Mouse (Mus musculus) limb, embryonic 10.5 days (tissue): ENCODE measurements around the gene Myrf. TPM values are rescaled to one million over a fixed set of nuclear protein-coding genes. Genes with fewer than 3 reads are reported as not detected.
"Not testable (repeated sequence)": the region's sequence is repeated elsewhere in the genome, so short reads cannot be mapped to it uniquely, and the experiment has no call there.

ENCODE experiments used
- DNase-seq: peaks from one replicate; pipeline ENCODE4 v3.0.0-alpha.2; 2017; ENCODE audit warnings: low spot score
- H3K27ac ChIP-seq: fragments of 300-500 bp; sonication (generic); 2 replicates; pipeline ENCODE4 v1.5.1; 2016; ENCODE audit warnings: mild to moderate bottlenecking
- H3K27me3 ChIP-seq: fragments of 300-500 bp; sonication (generic); 2 replicates; pipeline ENCODE4 v1.6.1; 2016; ENCODE audit warnings: low read depth, mild to moderate bottlenecking; ENCODE audit not compliant: poor library complexity, severe bottlenecking
- H3K36me3 ChIP-seq: fragments of 300-500 bp; sonication (generic); 2 replicates; pipeline ENCODE4 v1.6.1; 2016; ENCODE audit warnings: mild to moderate bottlenecking, moderate library complexity
- H3K4me1 ChIP-seq: fragments of 300-500 bp; sonication (generic); 2 replicates; pipeline ENCODE4 v1.6.1; 2016
- H3K4me3 ChIP-seq: fragments of 300-500 bp; sonication (generic); 2 replicates; pipeline ENCODE4 v1.5.1; 2016; ENCODE audit warnings: mild to moderate bottlenecking, moderate library complexity
- H3K9me3 ChIP-seq: fragments of 300-500 bp; sonication (generic); replicated peaks from 2 replicates; pipeline ENCODE4 v1.6.1; 2016; ENCODE audit warnings: mild to moderate bottlenecking
- WGBS: fragments of 180-500 bp; shearing (Covaris S2); methylation state at CpG from one replicate; pipeline ENCODE4 v1.1.7; 2016; 5-methylcytosine and 5-hydroxymethylcytosine counted together
- microRNA-seq: library from miRNA; unstranded; fragments of <30 nt; microRNA quantifications from one replicate; pipeline ENCODE4, GENCODE M21; 2017
- polyA plus RNA-seq: library from polyadenylated mRNA; unstranded; fragments of >200 nt; fragmentation: Nextera tagmentation; extraction: Ambion mirVana; gene quantifications from 2 replicates; pipeline ENCODE4 v1.2.1, GENCODE M21; 2016

The Myrf gene
- polyA plus RNA-seq, 1 experiment from 2014 or later: 6.8 TPM

- Histone ChIP-seq H3K4me3 (no peak overlapping the region), H3K27ac (no peak overlapping the region), H3K9me3 (no peaks in the 10 kb centered on the region), H3K4me1 (no peaks in the 10 kb centered on the region), H3K27me3 (no peaks in the 10 kb centered on the region), H3K36me3 (no peaks in the 10 kb centered on the region)
- WGBS: 91% methylated on average over 1 of the region's 1 CpGs
- DNase-seq: no peak
Observed at GRCm38 (mm10) chr19:10167951-10168350, 72.6 kb downstream of the Myrf start.

DNA sequence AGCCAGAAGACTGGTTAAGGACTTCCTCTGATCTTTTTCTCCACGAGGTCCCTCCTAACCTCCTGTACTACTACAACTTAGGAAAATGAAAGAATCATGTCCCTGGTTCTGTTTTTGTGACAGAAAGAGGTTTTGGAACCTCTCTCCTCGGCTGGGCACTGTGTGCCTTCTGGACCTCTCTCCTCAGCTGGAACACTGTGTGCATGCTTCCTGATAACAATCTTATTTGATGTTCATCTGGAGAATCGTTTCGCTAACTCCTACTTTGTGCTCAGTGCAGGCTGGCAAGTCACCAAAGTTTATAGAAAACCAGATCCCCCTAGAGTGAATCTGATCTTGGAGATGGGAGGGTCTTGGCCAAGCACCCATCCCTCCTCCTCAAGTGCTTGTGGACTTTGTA, 73.4 kb downstream of the Myrf start:
- no peaks in the 10 kb centered on the region for H3K27me3 ChIP-seq
- no peaks in the 10 kb centered on the region for H3K36me3 ChIP-seq
- WGBS: 85% methylated on average over 4 of the region's 4 CpGs
- no peaks in the 10 kb centered on the region for H3K9me3 ChIP-seq
- DNase-seq: peak; percentile 6
- no peak overlapping the region for H3K4me3 ChIP-seq
- H3K27ac ChIP-seq: no peak overlapping the region
- H3K4me1 ChIP-seq: no peaks in the 10 kb centered on the region

- 80% methylated on average over 4 of the region's 4 CpGs for WGBS
- not testable (repeated sequence) for H3K9me3 ChIP-seq, H3K27ac ChIP-seq, H3K27me3 ChIP-seq, H3K36me3 ChIP-seq, H3K4me1 ChIP-seq, H3K4me3 ChIP-seq
- peak; percentile 7 for DNase-seq
Observed at GRCm38 (mm10) chr19:10165928-10166327, 74.6 kb downstream of the Myrf start.

DNA sequence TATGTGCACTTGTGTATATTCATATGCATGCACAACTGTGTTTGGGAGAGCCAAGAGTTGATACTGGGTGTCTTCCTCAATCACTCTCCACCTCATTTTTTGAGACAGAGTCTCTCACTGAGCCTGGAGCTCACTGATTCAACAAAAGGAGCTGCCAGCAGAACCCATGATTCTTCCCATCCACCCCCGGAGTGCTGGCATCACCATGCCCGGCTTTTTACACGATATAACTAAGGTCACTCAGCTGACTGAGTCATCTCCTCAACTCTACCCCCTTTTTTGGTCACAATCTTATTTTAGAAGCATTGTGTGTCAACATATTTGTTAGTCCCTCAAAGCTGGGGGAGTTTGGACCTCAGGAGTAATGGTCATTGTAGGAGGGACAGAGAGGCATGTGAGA, 76.7 kb downstream of the Myrf start:
- no peaks in the 10 kb centered on the region for H3K36me3 ChIP-seq
- H3K4me1 ChIP-seq: no peaks in the 10 kb centered on the region
- 92% methylated on average over 3 of the region's 3 CpGs for WGBS
- DNase-seq: peak; percentile 4
- no peak overlapping the region for H3K4me3 ChIP-seq
- H3K27me3 ChIP-seq: no peaks in the 10 kb centered on the region
- no peaks in the 10 kb centered on the region for H3K9me3 ChIP-seq
- H3K27ac ChIP-seq: no peak overlapping the region

Small RNA genes within 50 kb of the gene (microRNA-seq; reads per million reads assigned to microRNA genes)
- gene Mir6993: 0.88 reads per million

Other genes with a start within 250 kb of the Myrf start
- 2.3 TPM in 2 replicates for gene Best1, start 239.1 kb downstream of the Myrf start, polyA plus RNA-seq
- gene Rab3il1, start 239.1 kb downstream of the Myrf start, polyA plus RNA-seq: 39.2 and 41.5 TPM in 2 replicates
- 2.4 and 3.2 TPM in 2 replicates for gene Fads3, start 199.2 kb downstream of the Myrf start, polyA plus RNA-seq
- gene Fads2, start 139.0 kb downstream of the Myrf start, polyA plus RNA-seq: 158 TPM in 2 replicates
- gene Fads1, start 57.9 kb downstream of the Myrf start, polyA plus RNA-seq: 142 and 155 TPM in 2 replicates
- 420 and 432 TPM in 2 replicates for gene Tmem258, start 36.7 kb downstream of the Myrf start, polyA plus RNA-seq
- gene Fen1, start 36.6 kb downstream of the Myrf start, polyA plus RNA-seq: 188 and 204 TPM in 2 replicates
- 1.8 and 2.2 TPM in 2 replicates for gene Dagla, start 64.1 kb upstream of the Myrf start, polyA plus RNA-seq
- 0.33 and 0.41 TPM in 2 replicates for gene Syt7, start 148.3 kb upstream of the Myrf start, polyA plus RNA-seq
- gene Lrrc10b, start 216.7 kb upstream of the Myrf start, polyA plus RNA-seq: 0.11 TPM in 1 of 2 replicates, not detected in the other
- gene Ppp1r32, start 242.2 kb upstream of the Myrf start, polyA plus RNA-seq: not detected in 2 replicates